ENCODE assay signal across 8 mouse cellular contexts in genomic region chr10:68464943-68465342, GRCm38 (mm10).
DNase-seq lines count a peak whose midpoint lies in the region; ATAC-seq and TF ChIP-seq lines count a peak whose summit lies in the region.

No protein-coding gene starts in this region.

- no peak overlapping the region for H3K27ac ChIP-seq in heart, adult 2 months
- H3K27ac ChIP-seq in heart, embryonic 12.5 days (ENCODE audit: poor library complexity, severe bottlenecking) = no peak overlapping the region
- peak overlapping the region; percentile 46; the same call in 1 of the 2 replicates for H3K27ac ChIP-seq in embryonic facial prominence, embryonic 12.5 days
- no peak overlapping the region for H3K27ac ChIP-seq in olfactory bulb, adult 2 months (ENCODE audit: insufficient read depth, low read depth, low read length)

- H3K27me3 ChIP-seq in heart, adult 2 months (ENCODE audit: control insufficient read depth, insufficient read depth, low read length) = no peaks in the 10 kb centered on the region; the same call in 1 of the 2 replicates
- H3K27me3 ChIP-seq in heart, embryonic 12.5 days (replicated peaks) = no peaks in the 10 kb centered on the region
- H3K27me3 ChIP-seq in embryonic facial prominence, embryonic 12.5 days = no peaks in the 10 kb centered on the region

- intact Hi-C loops in heart, adult 2 months (cut with DNase I) = loop anchor here (5.0 to 10.0 kb wide), 2 partner anchors 113 to 860 kb away; no protein-coding TSS in a partner anchor
- intact Hi-C loops in left cerebral cortex, postnatal 36 days (cut with DNase I) = loop anchor here (10.0 kb wide), 1 partner anchor 120 kb away; no protein-coding TSS in a partner anchor

- DNase-seq in heart, adult 2 months = peak; percentile 62 to 79
- DNase-seq in adrenal gland, adult 2 months = peak; percentile 86
- peak; percentile 65 for DNase-seq in induced T-regulatory cell, adult 2 months (ENCODE audit: low read depth)
- DNase-seq in left cerebral cortex, postnatal 36 days (ENCODE audit: low spot score in 2 of 2) = peak; percentile 66 to 71
- peak; percentile 46 for DNase-seq in testis, postnatal 14 days (ENCODE audit: low spot score)

- H3K79me2 ChIP-seq in heart, adult 2 months (replicated peaks; ENCODE audit: control insufficient read depth, insufficient read depth, low read length) = no peaks in the 10 kb centered on the region

- no peak overlapping the region for H3K4me2 ChIP-seq in heart, embryonic 12.5 days
- H3K4me2 ChIP-seq in embryonic facial prominence, embryonic 12.5 days (replicated peaks) = no peak overlapping the region

- TF ChIP-seq CTCF in heart, adult 2 months (IDR thresholded peaks at IDR 0.05) = peak; percentile 88
- peak; percentile 49; the same call in 1 of the 2 replicates for TF ChIP-seq CTCF in olfactory bulb, adult 2 months (IDR thresholded peaks at IDR 0.05; ENCODE audit: insufficient read depth, low read depth, low read length)

- no peak for TF ChIP-seq POLR2A in heart, adult 2 months (IDR thresholded peaks at IDR 0.05; ENCODE audit: insufficient read depth, low read depth, low read length)
- no peak for TF ChIP-seq POLR2A in olfactory bulb, adult 2 months (IDR thresholded peaks at IDR 0.05; ENCODE audit: insufficient read depth, low read depth, low read length)

- no peak overlapping the region for H3K9ac ChIP-seq in heart, adult 2 months (ENCODE audit: low read depth, low read length)
- no peak overlapping the region for H3K9ac ChIP-seq in heart, embryonic 12.5 days
- H3K9ac ChIP-seq in embryonic facial prominence, embryonic 12.5 days = no peak overlapping the region

- no peak; the same call in 1 of the 2 replicates for ATAC-seq in heart, embryonic 12.5 days (ENCODE audit: insufficient number of reproducible peaks, low FRiP score)
- ATAC-seq in embryonic facial prominence, embryonic 12.5 days (ENCODE audit: insufficient number of reproducible peaks, insufficient read depth, low FRiP score, low TSS enrichment) = no peak

- TF ChIP-seq EP300 in heart, adult 2 months (IDR thresholded peaks at IDR 0.05; ENCODE audit: insufficient read depth, low read depth, low read length) = 0 out of 2 replicates have a peak, but pooled peaks have one; percentile 23

- no peak overlapping the region for H3K4me3 ChIP-seq in heart, adult 2 months
- no peak overlapping the region for H3K4me3 ChIP-seq in heart, embryonic 12.5 days
- no peak overlapping the region for H3K4me3 ChIP-seq in embryonic facial prominence, embryonic 12.5 days
- H3K4me3 ChIP-seq in olfactory bulb, adult 2 months (ENCODE audit: insufficient read depth, low read depth, low read length) = no peak overlapping the region

- WGBS in heart, adult 2 months = 23% methylated on average over 7 of the region's 7 CpGs
- 26% methylated on average over 7 of the region's 7 CpGs for WGBS in heart, embryonic 12.5 days
- WGBS in embryonic facial prominence, embryonic 12.5 days = 15% methylated on average over 7 of the region's 7 CpGs
- WGBS in olfactory bulb, adult 2 months = 44% methylated on average over 7 of the region's 7 CpGs

- H3K4me1 ChIP-seq in heart, adult 2 months (ENCODE audit: control insufficient read depth, insufficient read depth, low read length) = no peaks in the 10 kb centered on the region; the same call in 1 of the 2 replicates
- H3K4me1 ChIP-seq in heart, embryonic 12.5 days (replicated peaks) = no peaks in the 10 kb centered on the region; the same call in 1 of the 2 replicates
- H3K4me1 ChIP-seq in embryonic facial prominence, embryonic 12.5 days = peaks cover 20% of the 10 kb centered on the region; the same call in 1 of the 2 replicates
- no peaks in the 10 kb centered on the region for H3K4me1 ChIP-seq in olfactory bulb, adult 2 months (ENCODE audit: control insufficient read depth, insufficient read depth, low read length)

- no peaks in the 10 kb centered on the region for H3K36me3 ChIP-seq in heart, adult 2 months (ENCODE audit: control insufficient read depth, insufficient read depth, low read length)
- no peaks in the 10 kb centered on the region for H3K36me3 ChIP-seq in heart, embryonic 12.5 days
- H3K36me3 ChIP-seq in embryonic facial prominence, embryonic 12.5 days = no peaks in the 10 kb centered on the region

- H3K9me3 ChIP-seq in heart, embryonic 12.5 days (replicated peaks) = no peaks in the 10 kb centered on the region
- no peaks in the 10 kb centered on the region for H3K9me3 ChIP-seq in embryonic facial prominence, embryonic 12.5 days
